Mouse (Mus musculus): ENCODE measurements around the gene Snw1.

DNA sequence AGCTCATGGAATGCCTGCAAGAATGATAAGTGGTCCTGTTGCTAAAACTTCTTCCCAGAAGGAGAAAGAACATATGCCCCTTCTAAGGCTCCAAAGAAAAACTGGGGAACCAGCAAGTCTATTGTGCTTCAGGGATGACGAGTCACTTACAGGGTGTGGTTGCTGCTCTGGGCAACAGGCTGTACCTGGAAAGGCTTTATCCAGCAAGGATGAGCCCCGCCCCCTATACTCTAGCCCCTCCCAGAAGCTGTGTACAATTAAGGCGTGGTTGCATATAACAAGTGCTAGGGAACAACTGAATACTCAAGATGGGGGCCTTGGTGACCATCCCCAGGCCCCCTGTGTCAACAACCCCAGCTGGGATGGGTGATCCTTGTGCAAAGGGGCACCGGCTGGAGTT lies 63.0 kb downstream of the Snw1 start:
- TF ChIP-seq CHD2 (IDR thresholded peaks at IDR 0.05; ENCODE audit: low read depth, low read length) (no peak), ZC3H11A (IDR thresholded peaks at IDR 0.05; ENCODE audit: borderline replicate concordance, low read depth, low read length) (no peak), ZNF384 (IDR thresholded peaks at IDR 0.05; ENCODE audit: low read depth, low read length) (no peak), MAFK (IDR thresholded peaks at IDR 0.05; ENCODE audit: insufficient read depth, low read depth, low read length) (no peak)

Data from ES-E14 (cell line).